In the genomic region with DNA sequence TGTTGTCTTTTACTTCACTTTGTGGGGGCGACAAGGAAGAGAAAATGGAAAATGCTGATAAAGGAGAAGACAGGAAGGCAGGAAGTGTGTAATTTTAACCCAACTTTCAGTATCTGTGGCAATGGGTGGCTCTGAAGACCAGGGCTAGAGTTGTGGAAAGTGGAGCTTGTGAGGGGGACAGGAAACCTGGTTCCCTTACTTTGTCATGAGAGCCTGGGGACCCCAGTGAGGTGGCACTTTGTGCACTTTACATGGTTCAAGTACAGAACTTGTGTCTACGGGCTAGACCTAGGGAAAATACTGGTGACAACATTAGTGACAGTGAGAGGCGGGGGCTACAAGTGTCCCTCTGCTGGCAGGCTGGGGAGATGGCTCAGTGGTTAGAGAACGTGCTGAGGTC, we compare ENCODE assay signal across 9 mouse cellular contexts. TPM values are rescaled to one million over a fixed set of nuclear protein-coding genes. Genes with fewer than 3 reads are reported as not detected.
DNase-seq lines count a peak whose midpoint lies in the region; ATAC-seq and TF ChIP-seq lines count a peak whose summit lies in the region.
"Had no signal": no experiment of that assay in that cellular context is flagged by ENCODE, and none has a peak within 500 bp of the region (broad histone marks: within the 10 kb centered on the region; RNA-seq: fewer than 3 reads in every experiment).

No protein-coding gene starts in this region.

- no peak for ATAC-seq in kidney, embryonic 15.5 days (replicated peaks; ENCODE audit: low FRiP score)
- no peak for ATAC-seq in forebrain, embryonic 15.5 days (replicated peaks)
- no peak for ATAC-seq in midbrain, embryonic 15.5 days (replicated peaks)

- no peaks in the 10 kb centered on the region for H3K79me2 ChIP-seq in MEL (ENCODE audit: control insufficient read depth, insufficient read depth, low read length, poor library complexity)

- peak overlapping the region; percentile 92 for H3K27ac ChIP-seq in kidney, embryonic 15.5 days
- H3K27ac ChIP-seq in MEL (ENCODE audit: control insufficient read depth, low read depth, low read length) = no peak overlapping the region
- peak overlapping the region; percentile 93 for H3K27ac ChIP-seq in forebrain, embryonic 15.5 days (replicated peaks)
- 0 out of 2 replicates have a peak overlapping the region, but pooled peaks have one; percentile 90 for H3K27ac ChIP-seq in midbrain, embryonic 15.5 days

- no peak for DNase-seq in kidney, postnatal 4 days
- peak; percentile 42 for DNase-seq in MEL (ENCODE audit: low read depth, low spot score)
- DNase-seq in right cerebral cortex, postnatal 25 days = no peak
- no peak for DNase-seq in gastrocnemius, postnatal 25 days
- DNase-seq in yolk sac, embryonic 10.5 days (ENCODE audit: low spot score) = no peak
- DNase-seq: kidney, adult 8-10 months had no signal

- 71% methylated on average over 4 of the region's 4 CpGs for WGBS in kidney, embryonic 15.5 days
- WGBS in forebrain, embryonic 15.5 days = 81% methylated on average over 4 of the region's 4 CpGs
- WGBS in midbrain, embryonic 15.5 days = 71% methylated on average over 4 of the region's 4 CpGs

- no peak overlapping the region for H3K4me2 ChIP-seq in kidney, embryonic 15.5 days
- H3K4me2 ChIP-seq in forebrain, embryonic 15.5 days (replicated peaks) = no peak overlapping the region
- no peak overlapping the region for H3K4me2 ChIP-seq in midbrain, embryonic 15.5 days

- peaks cover 57% of the 10 kb centered on the region for H3K4me1 ChIP-seq in kidney, embryonic 15.5 days
- peaks cover 6 to 21% of the 10 kb centered on the region in 2 experiments; a peak in 3 of 4 replicates for H3K4me1 ChIP-seq in MEL (ENCODE audit: control insufficient read depth in 1 of 2, insufficient read depth in 2 of 2, low read length in 2 of 2)
- peaks cover 33% of the 10 kb centered on the region for H3K4me1 ChIP-seq in forebrain, embryonic 15.5 days
- H3K4me1 ChIP-seq in midbrain, embryonic 15.5 days = peaks cover 26% of the 10 kb centered on the region

- H3K27me3 ChIP-seq in kidney, embryonic 15.5 days = no peaks in the 10 kb centered on the region
- no peaks in the 10 kb centered on the region for H3K27me3 ChIP-seq in MEL (ENCODE audit: control insufficient read depth in 1 of 2, insufficient read depth in 2 of 2, low read length in 2 of 2)
- no peaks in the 10 kb centered on the region for H3K27me3 ChIP-seq in forebrain, embryonic 15.5 days
- H3K27me3 ChIP-seq in midbrain, embryonic 15.5 days (replicated peaks) = no peaks in the 10 kb centered on the region

- no peak for TF ChIP-seq POLR2A in MEL (IDR thresholded peaks at IDR 0.05; ENCODE audit: control insufficient read depth in 1 of 2, insufficient read depth in 1 of 2, low read depth in 1 of 2, low read length in 2 of 2, poor library complexity in 1 of 2)

- H3K36me3 ChIP-seq in kidney, embryonic 15.5 days = peaks cover 40% of the 10 kb centered on the region
- peaks cover 0 to 14% of the 10 kb centered on the region in 2 experiments; a peak in 2 of 4 replicates for H3K36me3 ChIP-seq in MEL (ENCODE audit: control insufficient read depth in 1 of 2, insufficient read depth in 2 of 2, low read length in 2 of 2)
- peaks cover 37% of the 10 kb centered on the region for H3K36me3 ChIP-seq in forebrain, embryonic 15.5 days
- H3K36me3 ChIP-seq in midbrain, embryonic 15.5 days (replicated peaks) = peaks cover 34% of the 10 kb centered on the region

- TF ChIP-seq CTCF in MEL (IDR thresholded peaks at IDR 0.05 in 2 of 3, conservative IDR thresholded peaks at IDR 0.05 in 1 of 3; ENCODE audit: control insufficient read depth in 1 of 3, insufficient read depth in 1 of 3, low read depth in 2 of 3, low read length in 3 of 3, poor library complexity in 1 of 3, severe bottlenecking in 1 of 3) = no peak

- no peak overlapping the region for H3K4me3 ChIP-seq in kidney, embryonic 15.5 days (replicated peaks)
- no peak overlapping the region for H3K4me3 ChIP-seq in MEL (ENCODE audit: control insufficient read depth in 1 of 2, insufficient read depth in 1 of 2, low read depth in 2 of 2, low read length in 2 of 2)
- H3K4me3 ChIP-seq in forebrain, embryonic 15.5 days = no peak overlapping the region
- H3K4me3 ChIP-seq in midbrain, embryonic 15.5 days = no peak overlapping the region

- TF ChIP-seq EP300 in MEL (IDR thresholded peaks at IDR 0.05; ENCODE audit: low read depth in 1 of 2, low read length in 2 of 2) = no peak

- H3K9me3 ChIP-seq in kidney, embryonic 15.5 days (replicated peaks) = no peaks in the 10 kb centered on the region
- no peaks in the 10 kb centered on the region for H3K9me3 ChIP-seq in MEL (replicated peaks; ENCODE audit: insufficient read depth, low read length)
- H3K9me3 ChIP-seq in forebrain, embryonic 15.5 days = no peaks in the 10 kb centered on the region
- no peaks in the 10 kb centered on the region for H3K9me3 ChIP-seq in midbrain, embryonic 15.5 days

- no peak overlapping the region for H3K9ac ChIP-seq in kidney, embryonic 15.5 days
- H3K9ac ChIP-seq in MEL (ENCODE audit: control insufficient read depth, low read depth, low read length, poor library complexity, severe bottlenecking) = no peak overlapping the region
- H3K9ac ChIP-seq in forebrain, embryonic 15.5 days (replicated peaks) = no peak overlapping the region
- H3K9ac ChIP-seq in midbrain, embryonic 15.5 days = no peak overlapping the region

- no peak for TF ChIP-seq RAD21 in MEL (IDR thresholded peaks at IDR 0.05; ENCODE audit: low read depth, low read length)

TF ChIP-seq in MEL, 35 proteins besides CTCF, POLR2A, EP300 and RAD21:
- no peak for TF ChIP-seq ELF1 (IDR thresholded peaks at IDR 0.05; ENCODE audit: low read depth, low read length)
- no peak for TF ChIP-seq TAL1 (IDR thresholded peaks at IDR 0.05; ENCODE audit: low read length)
- TF ChIP-seq ZMIZ1 (IDR thresholded peaks at IDR 0.05; ENCODE audit: low read depth, low read length) = no peak
- TF ChIP-seq ZC3H11A (IDR thresholded peaks at IDR 0.05; ENCODE audit: low read depth, low read length) = no peak
- no peak for TF ChIP-seq ETS1 (IDR thresholded peaks at IDR 0.05; ENCODE audit: low read depth, low read length)
- no peak for TF ChIP-seq ZKSCAN1 (IDR thresholded peaks at IDR 0.05; ENCODE audit: low read depth, low read length)
- no peak for TF ChIP-seq MAZ (IDR thresholded peaks at IDR 0.05; ENCODE audit: low read depth, low read length)
- TF ChIP-seq NELFE (IDR thresholded peaks at IDR 0.05; ENCODE audit: low read depth, low read length) = no peak
- TF ChIP-seq TCF12 (IDR thresholded peaks at IDR 0.05; ENCODE audit: low read depth, low read length) = no peak
- no peak for TF ChIP-seq CHD2 (IDR thresholded peaks at IDR 0.05; ENCODE audit: low read length)
- TF ChIP-seq MYC (IDR thresholded peaks at IDR 0.05; ENCODE audit: low read depth, low read length) = no peak
- TF ChIP-seq MYB (IDR thresholded peaks at IDR 0.05; ENCODE audit: low read depth, low read length) = no peak
- TF ChIP-seq MAFK (IDR thresholded peaks at IDR 0.05; ENCODE audit: borderline replicate concordance, low read depth, low read length) = no peak; the same call in 1 of the 2 replicates
- no peak for TF ChIP-seq USF1 (IDR thresholded peaks at IDR 0.05; ENCODE audit: low read depth, low read length)
- TF ChIP-seq MEF2A (IDR thresholded peaks at IDR 0.05; ENCODE audit: extremely low read depth, insufficient replicate concordance, low read depth, low read length, poor library complexity, severe bottlenecking) = no peak
- no peak for TF ChIP-seq KAT2A (conservative IDR thresholded peaks at IDR 0.05; ENCODE audit: low read depth, low read length)
- TF ChIP-seq POLR2AphosphoS5 (IDR thresholded peaks at IDR 0.05; ENCODE audit: borderline replicate concordance, low read depth, low read length) = no peak
- no peak for TF ChIP-seq POLR2AphosphoS2 (IDR thresholded peaks at IDR 0.05; ENCODE audit: low read length)
- no peak for TF ChIP-seq BHLHE40 (IDR thresholded peaks at IDR 0.05; ENCODE audit: borderline replicate concordance, low read depth, low read length)

RNA-seq across cellular contexts. Expression of a gene that starts 8.8 kb away (rescaled TPM):
- 43.5 and 44.2 TPM in 2 replicates for polyA plus RNA-seq in kidney, embryonic 15.5 days (2015; fragmentation: Nextera tagmentation; extraction: Ambion mirVana)
- total RNA-seq in MEL (2012; rRNA removed) = 4.2 and 6.4 TPM in 2 replicates
- polyA plus RNA-seq in MEL (2012; ENCODE audit: insufficient read depth in 1 of 2, insufficient read length in 2 of 2, low read depth in 1 of 2, low replicate concordance in 2 of 2, missing spikeins in 1 of 2) = 10 to 100 TPM in 1 of 2 experiments, not detected in 1; 19.2 TPM
- polyA plus RNA-seq in forebrain, embryonic 15.5 days (2015; fragmentation: Nextera tagmentation; extraction: Ambion mirVana) = 87.6 and 90.5 TPM in 2 replicates
- polyA plus RNA-seq in midbrain, embryonic 15.5 days (2015; fragmentation: Nextera tagmentation; extraction: Ambion mirVana) = 59.3 and 63.1 TPM in 2 replicates
- total RNA-seq in gastrocnemius, postnatal 25 days (2021) = 10 to 100 TPM; 23.2 to 39.8 TPM

RNA-seq across cellular contexts. Expression of a gene that starts 57.9 kb away (rescaled TPM):
- 247 and 264 TPM in 2 replicates for polyA plus RNA-seq in kidney, embryonic 15.5 days (2015; fragmentation: Nextera tagmentation; extraction: Ambion mirVana)
- 159 and 197 TPM in 2 replicates for total RNA-seq in MEL (2012; rRNA removed)
- polyA plus RNA-seq in MEL (2012; ENCODE audit: insufficient read depth in 1 of 2, insufficient read length in 2 of 2, low read depth in 1 of 2, low replicate concordance in 2 of 2, missing spikeins in 1 of 2) = 100 to 1,000 TPM; 412 to 748 TPM
- polyA plus RNA-seq in forebrain, embryonic 15.5 days (2015; fragmentation: Nextera tagmentation; extraction: Ambion mirVana) = 196 and 207 TPM in 2 replicates
- 116 and 123 TPM in 2 replicates for polyA plus RNA-seq in midbrain, embryonic 15.5 days (2015; fragmentation: Nextera tagmentation; extraction: Ambion mirVana)
- total RNA-seq in gastrocnemius, postnatal 25 days (2021) = 10 to 100 TPM; 67.4 to 69.1 TPM
